Mouse (Mus musculus) lung, adult 2 months (tissue): ENCODE measurements around the gene Zfp958.

ENCODE experiments used
- CTCF ChIP-seq: fragments of 200-500 bp; IDR thresholded peaks from 2 replicates; pipeline ENCODE4 v1.5.1; 2011; ENCODE audit warnings: mild to moderate bottlenecking, low read length, control low read depth; ENCODE audit not compliant: insufficient read depth
- POLR2A ChIP-seq: fragments of 200-500 bp; IDR thresholded peaks from 2 replicates; pipeline ENCODE4 v1.6.1; 2011; ENCODE audit warnings: low read depth, mild to moderate bottlenecking, control low read depth, low read length, borderline replicate concordance; ENCODE audit errors: extremely low read depth

DNA sequence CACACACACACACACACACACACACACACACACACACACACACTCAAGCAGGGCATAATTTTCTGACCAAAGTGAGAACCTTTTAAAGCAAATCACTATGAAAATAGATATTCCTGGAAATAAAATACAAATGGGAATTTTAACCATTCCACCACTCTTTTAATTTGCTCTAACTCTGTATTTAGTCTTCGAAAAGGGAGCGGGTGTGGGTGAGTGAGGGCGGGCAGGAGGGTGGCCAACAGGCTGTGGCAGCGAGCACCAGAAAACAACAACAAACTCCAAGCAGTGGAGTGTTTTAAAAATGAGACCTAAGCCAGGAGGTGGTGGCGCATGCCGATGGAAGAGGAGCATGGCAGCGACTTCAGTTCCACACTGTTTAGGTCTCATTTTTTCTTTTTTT lies 43.6 kb downstream of the Zfp958 start:
- TF ChIP-seq POLR2A (no peak), CTCF (no peak)
